ENCODE assay signal across 13 mouse cellular contexts in genomic region chr17:30090416-30090815, GRCm38 (mm10).
DNase-seq lines count a peak whose midpoint lies in the region; ATAC-seq and TF ChIP-seq lines count a peak whose summit lies in the region.
"Had no signal": no experiment of that assay in that cellular context is flagged by ENCODE, and none has a peak within 500 bp of the region (broad histone marks: within the 10 kb centered on the region; RNA-seq: fewer than 3 reads in every experiment).

No protein-coding gene starts in this region.

- 0 out of 2 replicates have a peak, but pooled peaks have one; percentile 43 for ATAC-seq in heart, embryonic 15.5 days (replicated peaks; ENCODE audit: insufficient number of reproducible peaks, insufficient read depth, low FRiP score, low read depth)
- ATAC-seq in liver, embryonic 15.5 days (ENCODE audit: insufficient read depth) = peak; percentile 44
- ATAC-seq: intestine, embryonic 16.5 days; midbrain, embryonic 15.5 days had no signal

- no peak overlapping the region for H3K9ac ChIP-seq in MEL (ENCODE audit: control insufficient read depth, low read depth, low read length, poor library complexity, severe bottlenecking)
- H3K9ac ChIP-seq in heart, embryonic 15.5 days = no peak overlapping the region
- no peak overlapping the region for H3K9ac ChIP-seq in liver, embryonic 15.5 days
- H3K9ac ChIP-seq: midbrain, embryonic 15.5 days had no signal

- TF ChIP-seq CTCF in MEL (IDR thresholded peaks at IDR 0.05 in 2 of 3, conservative IDR thresholded peaks at IDR 0.05 in 1 of 3; ENCODE audit: control insufficient read depth in 1 of 3, insufficient read depth in 1 of 3, low read depth in 2 of 3, low read length in 3 of 3, poor library complexity in 1 of 3, severe bottlenecking in 1 of 3) = no peak
- no peak for TF ChIP-seq CTCF in cerebellum, adult 2 months (IDR thresholded peaks at IDR 0.05; ENCODE audit: borderline replicate concordance, insufficient read depth, low read depth, low read length)

- no peaks in the 10 kb centered on the region for H3K79me2 ChIP-seq in MEL (ENCODE audit: control insufficient read depth, insufficient read depth, low read length, poor library complexity)

- H3K9me3 ChIP-seq in MEL (replicated peaks; ENCODE audit: insufficient read depth, low read length) = no peaks in the 10 kb centered on the region
- no peaks in the 10 kb centered on the region for H3K9me3 ChIP-seq in heart, embryonic 15.5 days (replicated peaks)
- no peaks in the 10 kb centered on the region for H3K9me3 ChIP-seq in liver, embryonic 15.5 days (replicated peaks)
- H3K9me3 ChIP-seq: midbrain, embryonic 15.5 days had no signal

- peak; percentile 91 for DNase-seq in MEL (ENCODE audit: low read depth, low spot score)
- DNase-seq in c-Kit-positive CD71-positive TER-119-positive erythroid progenitor cells, embryonic 14.5 days (ENCODE audit: low spot score) = peak; percentile 35
- no peak for DNase-seq in cerebellum, adult 2 months
- no peak for DNase-seq in thymus, adult 18-20 months
- DNase-seq in layer of hippocampus, postnatal 14 days (ENCODE audit: low spot score in 2 of 2) = no peak
- DNase-seq: adrenal gland, postnatal 14 days; cerebellum, postnatal 14 days; gastrocnemius, postnatal 14 days had no signal

- no peak for TF ChIP-seq POLR2A in MEL (IDR thresholded peaks at IDR 0.05; ENCODE audit: control insufficient read depth in 1 of 2, insufficient read depth in 1 of 2, low read depth in 1 of 2, low read length in 2 of 2, poor library complexity in 1 of 2)
- no peak for TF ChIP-seq POLR2A in cerebellum, adult 2 months (IDR thresholded peaks at IDR 0.05; ENCODE audit: borderline replicate concordance, insufficient read depth, low read length)

- peaks cover 4 to 25% of the 10 kb centered on the region in 2 experiments for H3K36me3 ChIP-seq in MEL (ENCODE audit: control insufficient read depth in 1 of 2, insufficient read depth in 2 of 2, low read length in 2 of 2)
- 0 out of 2 replicates have a peak, but pooled peaks cover under 1% of the 10 kb centered on the region for H3K36me3 ChIP-seq in heart, embryonic 15.5 days
- H3K36me3 ChIP-seq in liver, embryonic 15.5 days (replicated peaks) = peaks cover under 1% of the 10 kb centered on the region
- H3K36me3 ChIP-seq: midbrain, embryonic 15.5 days had no signal

- peak; percentile 90 to 93 for TF ChIP-seq EP300 in MEL (IDR thresholded peaks at IDR 0.05; ENCODE audit: low read depth in 1 of 2, low read length in 2 of 2)

- peaks cover 13 to 15% of the 10 kb centered on the region in 2 experiments for H3K4me1 ChIP-seq in MEL (ENCODE audit: control insufficient read depth in 1 of 2, insufficient read depth in 2 of 2, low read length in 2 of 2)
- peaks cover 24% of the 10 kb centered on the region for H3K4me1 ChIP-seq in heart, embryonic 15.5 days (replicated peaks)
- H3K4me1 ChIP-seq in liver, embryonic 15.5 days (replicated peaks) = peaks cover 17% of the 10 kb centered on the region
- H3K4me1 ChIP-seq in cerebellum, adult 2 months (ENCODE audit: control insufficient read depth, insufficient read depth, low read length) = no peaks in the 10 kb centered on the region; the same call in 1 of the 2 replicates

- no peak overlapping the region for H3K4me3 ChIP-seq in MEL (ENCODE audit: control insufficient read depth in 1 of 2, insufficient read depth in 1 of 2, low read depth in 2 of 2, low read length in 2 of 2)
- no peak overlapping the region for H3K4me3 ChIP-seq in heart, embryonic 15.5 days
- H3K4me3 ChIP-seq in liver, embryonic 15.5 days (replicated peaks) = no peak overlapping the region
- H3K4me3 ChIP-seq in cerebellum, adult 2 months (replicated peaks; ENCODE audit: insufficient read depth, low read depth, low read length) = no peak overlapping the region
- H3K4me3 ChIP-seq: midbrain, embryonic 15.5 days had no signal

- peak overlapping the region; percentile 39 for H3K27ac ChIP-seq in MEL (ENCODE audit: control insufficient read depth, low read depth, low read length)
- peak overlapping the region; percentile 89 for H3K27ac ChIP-seq in heart, embryonic 15.5 days
- no peak overlapping the region for H3K27ac ChIP-seq in liver, embryonic 15.5 days (replicated peaks)
- no peak overlapping the region for H3K27ac ChIP-seq in cerebellum, adult 2 months (ENCODE audit: insufficient read depth, low read length)
- H3K27ac ChIP-seq: kidney, postnatal 0 days; midbrain, embryonic 15.5 days had no signal

- WGBS in heart, embryonic 15.5 days = 27% methylated on average over 3 of the region's 3 CpGs
- WGBS in liver, embryonic 15.5 days (ENCODE audit: insufficient replicate concordance) = 30% methylated on average over 3 of the region's 3 CpGs
- WGBS in cerebellum, adult 2 months = 78% methylated on average over 3 of the region's 3 CpGs

- no peaks in the 10 kb centered on the region for H3K27me3 ChIP-seq in MEL (ENCODE audit: control insufficient read depth in 1 of 2, insufficient read depth in 2 of 2, low read length in 2 of 2)
- H3K27me3 ChIP-seq in heart, embryonic 15.5 days = no peaks in the 10 kb centered on the region
- H3K27me3 ChIP-seq in liver, embryonic 15.5 days = no peaks in the 10 kb centered on the region
- H3K27me3 ChIP-seq in cerebellum, adult 2 months (ENCODE audit: control insufficient read depth, insufficient read depth, low read length) = no peaks in the 10 kb centered on the region
- H3K27me3 ChIP-seq: midbrain, embryonic 15.5 days had no signal

- no peak for TF ChIP-seq RAD21 in MEL (IDR thresholded peaks at IDR 0.05; ENCODE audit: low read depth, low read length)

- peak overlapping the region; percentile 37 for H3K4me2 ChIP-seq in heart, embryonic 15.5 days
- H3K4me2 ChIP-seq in liver, embryonic 15.5 days = 0 out of 2 replicates have a peak overlapping the region, but pooled peaks have one; percentile 6
- H3K4me2 ChIP-seq: midbrain, embryonic 15.5 days had no signal

TF ChIP-seq in MEL, 35 proteins besides CTCF, POLR2A, EP300 and RAD21:
- TF ChIP-seq CHD2 (IDR thresholded peaks at IDR 0.05; ENCODE audit: low read length) (no peak), SIN3A (IDR thresholded peaks at IDR 0.05; ENCODE audit: low read length) (0 out of 2 replicates have a peak, but pooled peaks have one; percentile 64), KAT2A (conservative IDR thresholded peaks at IDR 0.05; ENCODE audit: low read depth, low read length) (no peak), CHD1 (IDR thresholded peaks at IDR 0.05; ENCODE audit: low read depth, low read length) (no peak), MYB (IDR thresholded peaks at IDR 0.05; ENCODE audit: low read depth, low read length) (no peak), NELFE (IDR thresholded peaks at IDR 0.05; ENCODE audit: low read depth, low read length) (no peak), ETS1 (IDR thresholded peaks at IDR 0.05; ENCODE audit: low read depth, low read length) (peak; percentile 93), ZMIZ1 (IDR thresholded peaks at IDR 0.05; ENCODE audit: low read depth, low read length) (no peak), BHLHE40 (IDR thresholded peaks at IDR 0.05; ENCODE audit: borderline replicate concordance, low read depth, low read length) (no peak), MYC (IDR thresholded peaks at IDR 0.05; ENCODE audit: low read depth, low read length) (no peak), POLR2AphosphoS2 (IDR thresholded peaks at IDR 0.05; ENCODE audit: low read length) (no peak), MAFK (IDR thresholded peaks at IDR 0.05; ENCODE audit: borderline replicate concordance, low read depth, low read length) (no peak), USF2 (IDR thresholded peaks at IDR 0.05; ENCODE audit: borderline replicate concordance in 1 of 2, insufficient read depth in 1 of 2, low read depth in 1 of 2, low read length in 2 of 2) (no peak), TBP (IDR thresholded peaks at IDR 0.05; ENCODE audit: low read depth, low read length) (no peak), TAL1 (IDR thresholded peaks at IDR 0.05; ENCODE audit: low read length) (peak; percentile 90), UBTF (IDR thresholded peaks at IDR 0.05; ENCODE audit: borderline replicate concordance, insufficient read depth, low read depth, low read length) (no peak), GATA1 (IDR thresholded peaks at IDR 0.05; ENCODE audit: low read depth, low read length) (peak; percentile 96), MXI1 (IDR thresholded peaks at IDR 0.05; ENCODE audit: low read depth, low read length) (no peak; the same call in 1 of the 2 replicates), RCOR1 (IDR thresholded peaks at IDR 0.05; ENCODE audit: low read depth, low read length) (peak; percentile 82), MAX (IDR thresholded peaks at IDR 0.05; ENCODE audit: low read length) (no peak), HCFC1 (IDR thresholded peaks at IDR 0.05; ENCODE audit: low read depth, low read length) (no peak), USF1 (IDR thresholded peaks at IDR 0.05; ENCODE audit: low read depth, low read length) (no peak), ELF1 (IDR thresholded peaks at IDR 0.05; ENCODE audit: low read depth, low read length) (no peak), GABPA (IDR thresholded peaks at IDR 0.05; ENCODE audit: low read depth, low read length) (no peak), MEF2A (IDR thresholded peaks at IDR 0.05; ENCODE audit: extremely low read depth, insufficient replicate concordance, low read depth, low read length, poor library complexity, severe bottlenecking) (peak; percentile 92; the same call in 1 of the 2 replicates), TCF12 (IDR thresholded peaks at IDR 0.05; ENCODE audit: low read depth, low read length) (peak; percentile 96), JUND (IDR thresholded peaks at IDR 0.05; ENCODE audit: low read depth, low read length) (no peak)
TF ChIP-seq in MEL: peak in this region for 7.

Comparison
In these comparisons a context has a peak if more than half of its experiments do, and no peak if none do; other contexts are left out.
1. DNase-seq: peak in MEL (single experiment) and c-Kit-positive CD71-positive TER-119-positive erythroid progenitor cells, embryonic 14.5 days (single experiment); none in cerebellum, adult 2 months (0 of 2), thymus, adult 18-20 months (0 of 2) and layer of hippocampus, postnatal 14 days (0 of 2).
2. H3K27ac ChIP-seq: peak in MEL (single experiment) and heart, embryonic 15.5 days (single experiment); none in liver, embryonic 15.5 days (single experiment) and cerebellum, adult 2 months (single experiment).